Mouse (Mus musculus): ENCODE results near the gene Stk33.

DNA sequence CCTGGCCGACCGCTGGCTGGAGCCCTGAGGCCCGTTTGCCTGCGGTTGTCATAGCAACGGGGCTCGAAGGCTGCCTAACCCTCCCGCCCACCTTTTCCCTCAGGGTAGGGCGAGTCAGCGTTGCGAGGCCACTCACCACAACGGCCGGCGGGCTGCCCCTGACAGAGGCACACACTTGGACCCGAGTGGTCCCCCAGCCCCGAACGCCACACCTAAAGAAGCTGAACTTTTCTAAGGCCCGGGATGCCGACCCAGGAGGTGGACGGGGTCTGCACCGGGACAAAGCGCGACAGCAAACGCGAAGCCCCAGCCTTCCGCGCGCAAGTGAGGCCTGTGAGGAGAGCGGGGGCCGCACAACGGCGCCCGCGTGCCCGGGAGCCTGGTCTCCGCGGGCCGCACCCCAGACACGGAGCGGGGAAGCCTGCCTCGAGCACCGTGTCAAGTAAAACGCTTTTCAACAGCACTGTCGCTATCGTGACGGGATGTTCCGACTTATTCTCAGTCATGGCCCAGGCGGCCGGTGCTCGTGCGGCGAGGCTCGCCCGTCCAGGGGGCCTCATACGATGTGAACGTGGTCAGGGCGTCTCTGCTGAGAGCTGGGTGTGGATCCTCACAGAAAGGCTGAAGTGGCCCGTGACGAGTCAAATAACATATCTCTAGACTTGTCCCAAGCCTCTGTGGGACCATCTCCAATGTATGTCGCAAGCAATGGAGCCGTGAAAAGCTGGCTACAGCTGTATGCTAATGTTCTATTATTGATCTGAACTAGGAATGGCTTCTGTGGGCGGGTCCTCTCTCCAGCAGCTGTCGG is at the start of gene Stk33:
- no peak for TF ChIP-seq CTCF (IDR thresholded peaks at IDR 0.05; ENCODE audit: extremely low read depth, insufficient read depth, low read length)
- TF ChIP-seq POLR2A (IDR thresholded peaks at IDR 0.05; ENCODE audit: extremely low read depth, insufficient read depth, low read length) = no peak
